Mouse (Mus musculus): ENCODE measurements around the gene 4931440F15Rik.

- no peak for TF ChIP-seq CTCF (IDR thresholded peaks at IDR 0.05; ENCODE audit: insufficient read depth, low read length)
- no peak for TF ChIP-seq POLR2A (IDR thresholded peaks at IDR 0.05; ENCODE audit: borderline replicate concordance, extremely low read depth, low read depth, low read length)
Measured at GRCm38 (mm10) chr11:29864269-29864668, 38.8 kb upstream of the 4931440F15Rik start.
